Mouse (Mus musculus) neural tube, embryonic 10.5 days (tissue): ENCODE data around the gene Gpr33.
A peak's percentile ranks its signal among the peaks of the same experiment; 100 is the strongest.

Experiments
- DNase-seq: peaks from one replicate; pipeline ENCODE4 v3.0.0-alpha.2; 2017; ENCODE audit warnings: low spot score; ENCODE audit errors: extremely low spot score

Gene Gpr33

GRCm38 (mm10) chr12:52027963-52028362 is at the start of gene Gpr33:
TSS of gene Gpr33 (minus strand) at chr12:52028063.
- DNase-seq = no peak

- no peak for DNase-seq
Observed at GRCm38 (mm10) chr12:52049324-52049723, 21.5 kb upstream of the Gpr33 start.

GRCm38 (mm10) chr12:52046371-52046770 is 18.5 kb upstream of the Gpr33 start:
- DNase-seq = no peak

GRCm38 (mm10) chr12:52042818-52043336 is 15.0 kb upstream of the Gpr33 start:
- DNase-seq = no peak

GRCm38 (mm10) chr12:52038352-52038751 is 10.5 kb upstream of the Gpr33 start:
- DNase-seq = no peak

- no peak for DNase-seq
Observed at GRCm38 (mm10) chr12:52034956-52035355, 7.1 kb upstream of the Gpr33 start.

GRCm38 (mm10) chr12:52032276-52032675 is 4.4 kb upstream of the Gpr33 start:
- no peak for DNase-seq

GRCm38 (mm10) chr12:52014494-52015029 is 13.3 kb downstream of the Gpr33 start:
- no peak for DNase-seq

DNA sequence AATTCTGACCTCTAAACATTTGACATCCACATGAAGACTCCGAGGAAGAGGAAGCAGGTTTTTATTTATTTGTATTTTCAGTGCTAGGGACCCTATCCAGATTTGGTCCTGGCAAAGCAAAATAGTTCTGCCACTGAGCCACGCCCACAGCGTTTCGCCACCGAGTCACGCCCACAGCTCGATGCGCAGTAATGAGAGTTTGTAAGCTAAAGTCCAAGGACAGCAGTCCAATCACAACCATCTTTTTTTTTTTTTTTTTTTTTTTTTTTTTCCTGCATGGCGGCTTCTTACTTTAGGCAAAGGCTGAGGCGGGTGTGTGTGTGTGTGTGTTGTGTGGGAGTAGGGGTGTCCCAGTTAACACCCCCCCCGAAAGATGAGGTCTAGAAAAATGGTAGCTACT is 13.8 kb downstream of the Gpr33 start:
- DNase-seq = no peak

- DNase-seq = peak; percentile 21
Observed at GRCm38 (mm10) chr12:52013274-52013673, 14.6 kb downstream of the Gpr33 start.

DNA sequence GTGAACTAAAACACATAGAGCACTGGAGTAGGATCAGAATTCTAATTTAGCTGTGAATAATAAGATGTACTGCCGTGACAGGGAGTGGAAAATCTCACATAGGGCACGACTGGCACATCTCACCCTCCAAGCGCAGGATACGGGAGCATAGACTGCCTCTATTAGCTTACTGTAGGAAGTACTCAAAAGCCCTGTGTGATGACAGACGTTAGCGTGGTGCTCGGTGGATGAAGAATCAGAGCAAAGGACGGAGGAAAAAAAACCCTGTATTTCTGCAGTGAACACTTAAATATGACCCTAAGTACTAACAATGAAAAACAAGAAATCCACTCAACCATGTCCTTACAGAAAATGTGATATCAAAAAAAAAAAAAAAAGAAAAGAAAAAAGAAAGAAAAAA is 15.7 kb downstream of the Gpr33 start:
- no peak for DNase-seq

GRCm38 (mm10) chr12:52010630-52010961 is 17.3 kb downstream of the Gpr33 start:
- no peak for DNase-seq

DNA sequence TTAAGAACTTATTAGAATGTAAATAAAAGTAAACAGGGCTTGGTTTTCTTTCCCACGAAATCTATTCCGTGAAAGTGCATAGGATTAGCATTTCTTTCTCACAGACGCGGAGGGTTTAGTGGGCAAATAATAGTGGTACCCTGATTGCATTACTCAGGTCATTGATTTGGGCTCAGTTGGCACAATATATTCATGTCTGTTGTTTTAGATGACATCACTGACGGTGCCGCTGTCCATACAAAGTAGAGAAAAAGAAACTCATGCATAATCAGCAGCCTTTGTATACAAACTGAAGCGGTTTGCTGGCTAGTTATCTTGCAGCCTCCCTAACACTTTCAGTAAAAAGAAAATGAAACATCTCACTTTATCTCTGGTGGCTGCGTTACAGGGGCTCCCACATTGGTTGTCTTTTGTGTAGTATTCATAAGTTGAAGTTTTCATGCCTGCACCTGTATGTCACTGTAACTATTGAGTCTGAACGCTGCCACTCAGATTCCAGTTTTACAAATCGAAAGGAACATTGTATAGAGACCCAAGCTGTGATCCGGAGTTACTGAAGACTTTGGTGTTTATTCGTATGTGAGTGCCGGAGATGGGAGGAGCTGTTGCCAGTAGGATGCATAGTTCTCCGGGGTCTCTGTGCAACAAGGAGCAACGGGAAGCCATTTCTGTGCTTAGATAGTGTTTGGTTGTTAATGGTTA is 17.8 kb downstream of the Gpr33 start:
- DNase-seq = no peak

DNA sequence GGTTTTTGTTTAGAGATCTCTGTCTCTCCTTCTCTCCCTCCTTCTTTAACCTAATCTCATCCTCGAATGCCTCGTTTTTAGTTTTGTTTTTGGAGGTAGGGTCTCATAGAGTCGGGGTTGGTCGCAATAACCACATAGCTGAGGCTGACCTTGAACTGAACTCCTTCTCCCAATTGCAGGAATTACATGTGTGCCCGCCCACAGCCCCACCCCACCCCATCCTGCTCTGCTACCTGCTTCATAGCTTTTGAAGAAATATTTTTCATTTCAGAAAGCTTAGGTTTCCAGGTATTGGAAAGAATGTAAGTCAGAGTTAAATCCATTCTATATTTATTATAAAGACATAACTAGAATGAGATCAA is 21.2 kb downstream of the Gpr33 start:
- DNase-seq = no peak

GRCm38 (mm10) chr12:52005877-52006632 is 21.8 kb downstream of the Gpr33 start, which contains the start of gene Dtd2:
TSS of gene Dtd2 (minus strand) at chr12:52006501.
- DNase-seq = peak; percentile 94

GRCm38 (mm10) chr12:52002746-52003145 is 25.1 kb downstream of the Gpr33 start:
- DNase-seq = no peak

DNA sequence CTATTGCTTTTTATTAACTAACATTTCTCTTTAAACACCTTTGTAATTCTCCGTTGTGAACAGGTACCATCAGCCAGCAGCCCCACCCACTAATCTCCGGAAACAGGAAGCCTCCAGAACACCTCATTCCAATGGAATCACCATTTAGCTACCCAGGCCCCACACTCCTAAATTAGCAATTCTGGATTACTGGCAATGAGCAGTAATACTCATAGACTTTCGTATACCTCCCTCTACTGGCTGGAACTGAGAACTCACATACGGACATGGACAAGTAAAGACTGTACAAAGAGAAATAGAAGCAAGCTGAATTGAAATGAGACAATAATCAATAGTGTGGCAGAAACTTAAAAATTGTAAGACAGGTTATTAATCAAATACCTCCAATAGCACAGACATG is 26.3 kb downstream of the Gpr33 start:
- DNase-seq = peak; percentile 33

DNA sequence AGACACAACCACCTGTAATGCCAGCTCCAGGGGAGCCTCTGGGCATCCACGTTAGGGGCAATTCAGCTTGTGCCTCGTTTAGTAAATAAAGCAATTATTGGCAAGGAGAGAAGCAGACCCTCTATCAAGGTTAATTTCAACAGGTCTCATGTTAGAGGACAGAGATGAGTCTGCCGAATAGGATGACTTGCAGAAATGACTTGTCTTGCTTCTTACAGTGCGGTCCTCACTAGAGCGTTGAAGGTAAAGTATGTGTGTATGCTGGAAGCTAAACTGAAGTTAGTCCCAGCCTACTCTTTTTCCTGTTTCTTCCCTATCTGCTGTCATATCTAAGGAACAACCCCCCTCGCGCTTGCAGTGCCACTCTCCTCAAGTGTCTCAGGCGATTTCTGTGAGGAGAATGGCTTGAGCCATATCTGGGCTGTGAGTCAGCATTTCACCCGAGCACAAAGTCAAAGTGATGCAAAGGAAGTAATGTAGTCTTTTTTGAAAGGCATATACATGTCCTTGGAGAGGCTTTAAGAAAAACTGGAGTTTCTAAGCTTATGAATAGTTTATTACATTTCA is 29.4 kb downstream of the Gpr33 start:
- no peak for DNase-seq

DNA sequence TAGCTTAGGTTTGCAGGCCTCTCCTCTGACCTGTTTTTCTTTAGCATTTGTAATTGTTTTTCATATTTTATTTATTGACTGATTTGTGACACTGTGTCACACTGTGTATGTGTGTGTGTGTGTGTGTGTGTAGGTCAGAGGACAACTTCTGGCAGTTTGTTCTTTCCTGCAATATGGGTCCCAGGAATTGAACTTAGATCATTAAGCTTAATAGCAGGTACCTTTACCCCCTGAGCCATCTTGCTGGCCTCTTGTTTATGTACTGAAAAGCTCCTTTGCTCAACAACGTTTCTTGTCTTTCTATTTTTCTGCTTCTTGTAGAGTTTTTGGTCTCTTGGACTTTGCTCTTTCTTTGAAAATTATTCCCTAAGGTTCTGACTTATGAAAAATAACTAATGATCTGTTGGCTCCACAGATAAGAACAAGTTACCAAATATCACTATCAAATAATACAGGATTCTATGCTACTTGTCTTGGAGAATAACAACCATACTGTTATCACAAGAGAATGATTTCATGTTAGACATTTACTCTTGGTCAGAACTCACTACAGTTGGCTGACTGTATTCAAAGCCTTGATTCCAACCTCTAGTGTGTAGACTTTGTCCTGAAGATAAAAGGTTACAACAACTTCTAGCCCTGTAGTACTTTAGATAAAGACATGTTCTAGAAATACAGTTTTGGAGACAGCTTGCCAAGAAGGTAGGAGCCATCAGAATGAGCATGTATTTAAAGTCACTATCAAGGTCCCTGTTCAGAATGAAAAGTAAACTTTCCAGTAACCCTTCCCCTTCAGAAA is 31.9 kb downstream of the Gpr33 start:
- no peak for DNase-seq

GRCm38 (mm10) chr12:51990629-51991028 is 37.2 kb downstream of the Gpr33 start:
- DNase-seq = no peak

DNA sequence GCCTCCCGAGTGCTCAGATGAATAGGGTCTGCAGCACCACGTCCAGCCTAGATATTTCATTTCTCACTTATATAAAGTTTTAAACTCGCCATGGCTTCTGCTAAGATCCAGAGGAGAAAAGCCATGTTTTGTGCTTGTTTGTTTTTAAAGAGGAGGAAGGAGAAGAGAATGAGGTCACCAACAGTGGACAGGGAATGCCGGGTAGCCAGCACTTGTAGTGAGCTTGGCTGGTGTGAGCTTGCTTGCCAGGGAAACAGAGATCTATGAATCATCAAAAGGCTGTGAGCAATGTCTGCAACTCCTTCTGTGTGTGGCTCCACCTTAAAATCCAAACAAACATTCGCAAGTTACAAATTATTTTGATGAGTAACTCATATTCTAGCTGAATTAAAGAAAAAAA is 39.3 kb downstream of the Gpr33 start:
- DNase-seq = no peak
